Comparison of ENCODE assay signal across 27 mouse cellular contexts in genomic region chr17:6153581-6153980, GRCm38 (mm10). TPM values are rescaled to one million over a fixed set of nuclear protein-coding genes. Genes with fewer than 3 reads are reported as not detected.
DNase-seq lines count a peak whose midpoint lies in the region; ATAC-seq and TF ChIP-seq lines count a peak whose summit lies in the region.
"Had no signal": no experiment of that assay in that cellular context is flagged by ENCODE, and none has a peak within 500 bp of the region (broad histone marks: within the 10 kb centered on the region; RNA-seq: fewer than 3 reads in every experiment).

No protein-coding gene starts in this region.

- no peak for ATAC-seq in erythroblast, adult 5-6 weeks (replicated peaks; ENCODE audit: low FRiP score, poor library complexity, severe bottlenecking)
- ATAC-seq: forebrain, embryonic 16.5 days; intestine, postnatal 0 days had no signal

- WGBS in thymus, adult 2 months, result 26% methylated on average over 4 of the region's 4 CpGs
- WGBS in cerebellum, adult 2 months, result 96% methylated on average over 4 of the region's 4 CpGs

- DNase-seq in 416B (ENCODE audit: low read depth), result peak; percentile 58
- DNase-seq in CD4-positive, CD25-positive, alpha-beta regulatory T cell, adult 2 months (ENCODE audit: low read depth, low spot score), result peak; percentile 54
- peak; percentile 44 for DNase-seq in induced T-regulatory cell, adult 2 months (ENCODE audit: low read depth)
- DNase-seq in thymus, adult 2 months, result peak; percentile 34
- no peak for DNase-seq in cerebellum, adult 2 months
- no peak for DNase-seq in lung, postnatal 36 days
- DNase-seq in natural killer cell, adult 2 months (ENCODE audit: low spot score in 2 of 2), result no peak
- DNase-seq: adrenal gland, adult 2 months; gastrocnemius, adult 2 months; gastrocnemius, postnatal 36 days; heart, postnatal 10 days; kidney, postnatal 25 days; midbrain, embryonic 14.5 days; right cerebral cortex, adult 18-20 months; spleen, adult 18-20 months had no signal

- no peak overlapping the region for H3K4me3 ChIP-seq in thymus, adult 2 months (ENCODE audit: control insufficient read depth, insufficient read depth, low read length)
- no peak overlapping the region for H3K4me3 ChIP-seq in cerebellum, adult 2 months (replicated peaks; ENCODE audit: insufficient read depth, low read depth, low read length)
- H3K4me3 ChIP-seq: embryonic facial prominence, embryonic 13.5 days; erythroblast, embryonic 14.5 days; gastrocnemius, adult 2 months; heart, embryonic 13.5 days; hindbrain, embryonic 15.5 days; layer of hippocampus, adult 2 months; left cerebral cortex, adult 2 months; limb, embryonic 13.5 days had no signal

- H3K27me3 ChIP-seq in thymus, adult 2 months (ENCODE audit: control insufficient read depth, insufficient read depth, low read length), result no peaks in the 10 kb centered on the region
- no peaks in the 10 kb centered on the region for H3K27me3 ChIP-seq in cerebellum, adult 2 months (ENCODE audit: control insufficient read depth, insufficient read depth, low read length)
- H3K27me3 ChIP-seq: embryonic facial prominence, embryonic 13.5 days; heart, embryonic 13.5 days; hindbrain, embryonic 15.5 days; limb, embryonic 13.5 days had no signal

- no peak overlapping the region for H3K27ac ChIP-seq in thymus, adult 2 months (ENCODE audit: control insufficient read depth, insufficient read depth, low read length)
- H3K27ac ChIP-seq in cerebellum, adult 2 months (ENCODE audit: insufficient read depth, low read length), result no peak overlapping the region
- H3K27ac ChIP-seq: embryonic facial prominence, embryonic 13.5 days; heart, embryonic 13.5 days; hindbrain, embryonic 15.5 days; left cerebral cortex, adult 2 months; limb, embryonic 13.5 days; macrophage; stomach, postnatal 0 days had no signal

- no peak for TF ChIP-seq POLR2A in thymus, adult 2 months (IDR thresholded peaks at IDR 0.05; ENCODE audit: control insufficient read depth, extremely low read depth, insufficient read depth, low read length, poor library complexity)
- no peak for TF ChIP-seq POLR2A in cerebellum, adult 2 months (IDR thresholded peaks at IDR 0.05; ENCODE audit: borderline replicate concordance, insufficient read depth, low read length)

- H3K4me1 ChIP-seq in thymus, adult 2 months (replicated peaks; ENCODE audit: control insufficient read depth, insufficient read depth, low read length), result peaks cover 8% of the 10 kb centered on the region; the same call in 1 of the 2 replicates
- H3K4me1 ChIP-seq in cerebellum, adult 2 months (ENCODE audit: control insufficient read depth, insufficient read depth, low read length), result peaks cover 15% of the 10 kb centered on the region
- H3K4me1 ChIP-seq: embryonic facial prominence, embryonic 13.5 days; hindbrain, embryonic 15.5 days; limb, embryonic 13.5 days had no signal

- TF ChIP-seq CTCF in thymus, adult 2 months (IDR thresholded peaks at IDR 0.05; ENCODE audit: borderline replicate concordance, control insufficient read depth, extremely low read depth, insufficient read depth, low read length, poor library complexity), result no peak
- TF ChIP-seq CTCF in cerebellum, adult 2 months (IDR thresholded peaks at IDR 0.05; ENCODE audit: borderline replicate concordance, insufficient read depth, low read depth, low read length), result no peak

- H3K36me3 ChIP-seq in thymus, adult 2 months (ENCODE audit: control insufficient read depth, insufficient read depth, low read length), result no peaks in the 10 kb centered on the region
- H3K36me3 ChIP-seq: hindbrain, embryonic 15.5 days had no signal

RNA-seq across cellular contexts. Expression of gene Tulp4, which starts 47.3 kb away (rescaled TPM):
- polyA plus RNA-seq in thymus, adult 2 months (2012; rRNA removed), result 58.8 and 62.9 TPM in 2 replicates
- 144 and 151 TPM in 2 replicates for polyA plus RNA-seq in cerebellum, adult 2 months (2012; rRNA removed)
- 0.77 and 4.4 TPM in 2 replicates for total RNA-seq in erythroblast, adult 5-6 weeks (2015; ENCODE audit: low replicate concordance)
- 3.9 and 4.3 TPM in 2 replicates for total RNA-seq in erythroblast, adult 5-6 weeks (2017; ENCODE audit: low replicate concordance)

Comparison
In these comparisons a context has a peak if more than half of its experiments do, and no peak if none do; other contexts are left out.
1. DNase-seq: peak in 416B (single experiment), CD4-positive, CD25-positive, alpha-beta regulatory T cell, adult 2 months (single experiment), induced T-regulatory cell, adult 2 months (single experiment) and thymus, adult 2 months (single experiment); none in cerebellum, adult 2 months (0 of 2), lung, postnatal 36 days (single experiment) and natural killer cell, adult 2 months (0 of 2).